Mouse (Mus musculus): ENCODE measurements around the gene Slc25a1.

- no peak for TF ChIP-seq POLR2A (IDR thresholded peaks at IDR 0.05; ENCODE audit: borderline replicate concordance, insufficient read depth, low read length)
- TF ChIP-seq CTCF (IDR thresholded peaks at IDR 0.05; ENCODE audit: borderline replicate concordance, insufficient read depth, low read depth, low read length): no peak
Measured at GRCm38 (mm10) chr16:17889689-17890341, 38.2 kb downstream of the Slc25a1 start.
